Mouse (Mus musculus): Measurements from ENCODE around the gene Kat2a. TPM values are rescaled to one million over a fixed set of nuclear protein-coding genes. Genes with fewer than 3 reads are reported as not detected.

Gene Kat2a
- total RNA-seq, 2 experiments from 2014 or later = 63.2 to 63.3 TPM

- DNase-seq (ENCODE audit: low spot score in 2 of 2) = no peak
Observed at GRCm38 (mm10) chr11:100736746-100737080, 24.4 kb upstream of the Kat2a start.

- DNase-seq (ENCODE audit: low spot score in 2 of 2) = no peak
Observed at GRCm38 (mm10) chr11:100735954-100736745, 23.9 kb upstream of the Kat2a start.

GRCm38 (mm10) chr11:100735134-100735865 is 23.0 kb upstream of the Kat2a start:
- no peak for DNase-seq (ENCODE audit: low spot score in 2 of 2)

GRCm38 (mm10) chr11:100730477-100731205 is 18.4 kb upstream of the Kat2a start:
- DNase-seq (ENCODE audit: low spot score in 2 of 2) = no peak

- no peak for DNase-seq (ENCODE audit: low spot score in 2 of 2)
Observed at GRCm38 (mm10) chr11:100729976-100730375, 17.7 kb upstream of the Kat2a start.

- no peak for DNase-seq (ENCODE audit: low spot score in 2 of 2)
Observed at GRCm38 (mm10) chr11:100728601-100729000, 16.3 kb upstream of the Kat2a start.

- no peak for DNase-seq (ENCODE audit: low spot score in 2 of 2)
Observed at GRCm38 (mm10) chr11:100727201-100727600, 14.9 kb upstream of the Kat2a start.

- no peak for DNase-seq (ENCODE audit: low spot score in 2 of 2)
Observed at GRCm38 (mm10) chr11:100724919-100725512, 12.8 kb upstream of the Kat2a start.

GRCm38 (mm10) chr11:100722493-100723028 is 10.3 kb upstream of the Kat2a start:
- DNase-seq (ENCODE audit: low spot score in 2 of 2) = no peak

GRCm38 (mm10) chr11:100721776-100722492 is 9.7 kb upstream of the Kat2a start:
- no peak for DNase-seq (ENCODE audit: low spot score in 2 of 2)

GRCm38 (mm10) chr11:100721254-100721653 is 9.0 kb upstream of the Kat2a start:
- no peak for DNase-seq (ENCODE audit: low spot score in 2 of 2)

- DNase-seq (ENCODE audit: low spot score in 2 of 2) = peak in 1 of 2 experiments; percentile 45
Observed at GRCm38 (mm10) chr11:100720345-100720744, 8.1 kb upstream of the Kat2a start.

GRCm38 (mm10) chr11:100719893-100720292 is 7.6 kb upstream of the Kat2a start:
- DNase-seq (ENCODE audit: low spot score in 2 of 2) = no peak

- peak in 1 of 2 experiments; percentile 36 for DNase-seq (ENCODE audit: low spot score in 2 of 2)
Observed at GRCm38 (mm10) chr11:100719312-100719711, 7.0 kb upstream of the Kat2a start.

GRCm38 (mm10) chr11:100718866-100719265 is 6.6 kb upstream of the Kat2a start:
- DNase-seq (ENCODE audit: low spot score in 2 of 2) = peak in 1 of 2 experiments; percentile 28

GRCm38 (mm10) chr11:100718462-100718861 is 6.2 kb upstream of the Kat2a start:
- no peak for DNase-seq (ENCODE audit: low spot score in 2 of 2)

- DNase-seq (ENCODE audit: low spot score in 2 of 2) = peak in 1 of 2 experiments; percentile 36
Observed at GRCm38 (mm10) chr11:100716649-100717048, 4.4 kb upstream of the Kat2a start.

GRCm38 (mm10) chr11:100714948-100715347 is 2.7 kb upstream of the Kat2a start:
- DNase-seq (ENCODE audit: low spot score in 2 of 2) = no peak

GRCm38 (mm10) chr11:100714534-100714915 is 2.3 kb upstream of the Kat2a start:
- peak; percentile 82 to 86 for DNase-seq (ENCODE audit: low spot score in 2 of 2)

GRCm38 (mm10) chr11:100713735-100714533 is 1.7 kb upstream of the Kat2a start, which contains the start of gene Hspb9:
Gene Hspb9, plus strand, starts transcription at chr11:100713850.
- peak in 1 of 2 experiments; percentile 70 for DNase-seq (ENCODE audit: low spot score in 2 of 2)

Measured in left cerebral cortex, adult 18-20 months (tissue).